Mouse (Mus musculus) hindbrain, postnatal 0 days (tissue): ENCODE measurements around the gene Mob4. TPM values are rescaled to one million over a fixed set of nuclear protein-coding genes. Genes with fewer than 3 reads are reported as not detected.
"Not testable (repeated sequence)": the region's sequence is repeated elsewhere in the genome, so short reads cannot be mapped to it uniquely, and the experiment has no call there.

Experiments
- ATAC-seq: fragments of 200-750 bp; cut with Nextera tagmentation; 2 replicates; pipeline ENCODE4 v1.8.0; 2017; ENCODE audit warnings: mild to moderate bottlenecking, moderate TSS enrichment, moderate library complexity
- DNase-seq: peaks from one replicate; pipeline ENCODE4 v3.0.0-alpha.2; 2015; ENCODE audit warnings: low spot score
- H3K27ac ChIP-seq: fragments of 300-500 bp; sonication (generic); 2 replicates; pipeline ENCODE4 v1.5.1; 2014; ENCODE audit warnings: mild to moderate bottlenecking
- H3K27me3 ChIP-seq: fragments of 300-500 bp; sonication (generic); 2 replicates; pipeline ENCODE4 v1.6.1; 2014; ENCODE audit warnings: low read length, mixed read lengths; ENCODE audit not compliant: insufficient read depth
- H3K36me3 ChIP-seq: fragments of 300-500 bp; sonication (generic); 2 replicates; pipeline ENCODE4 v1.6.1; 2014; ENCODE audit warnings: low read length, mixed read lengths; ENCODE audit not compliant: insufficient read depth
- H3K4me1 ChIP-seq: fragments of 300-500 bp; sonication (generic); 2 replicates; pipeline ENCODE4 v1.6.1; 2014; ENCODE audit warnings: antibody characterized with exemption, low read length, mixed read lengths; ENCODE audit not compliant: insufficient read depth
- H3K4me2 ChIP-seq: fragments of 300-500 bp; sonication (generic); 2 replicates; pipeline ENCODE4 v1.6.1; 2014; ENCODE audit warnings: low read depth, mild to moderate bottlenecking, low read length, moderate library complexity, mixed read lengths
- H3K4me3 ChIP-seq: fragments of 300-500 bp; sonication (generic); 2 replicates; pipeline ENCODE4 v1.5.1; 2014; ENCODE audit warnings: low read length
- H3K9ac ChIP-seq: fragments of 300-500 bp; sonication (generic); replicated peaks from 2 replicates; pipeline ENCODE4 v1.6.1; 2014; ENCODE audit warnings: mild to moderate bottlenecking, low read length, moderate library complexity, mixed read lengths
- H3K9me3 ChIP-seq: fragments of 300-500 bp; sonication (generic); 2 replicates; pipeline ENCODE4 v1.6.1; 2016; ENCODE audit warnings: low read length, mixed read lengths
- CTCF ChIP-seq: IDR thresholded peaks from 2 replicates; pipeline ENCODE4 v1.5.1; 2016; ENCODE audit warnings: antibody characterized with exemption, control low read depth, low read depth
- WGBS: fragments of 180-500 bp; shearing (Covaris S2); extraction: QIAGEN DNeasy Blood & Tissue Kit; methylation state at CpG from one replicate; pipeline ENCODE4 v1.1.7; 2014; 5-methylcytosine and 5-hydroxymethylcytosine counted together
- polyA plus RNA-seq: library from polyadenylated mRNA; unstranded; fragments of >200 nt; fragmentation: Nextera tagmentation; extraction: Ambion mirVana; gene quantifications from 2 replicates; pipeline ENCODE4 v1.2.1, GENCODE M21; 2015
- total RNA-seq: library from RNA; depleted of rRNA; stranded (reverse); fragments of >200 nt; gene quantifications from 2 replicates; pipeline ENCODE4 v1.2.3, GENCODE M21; 2014

The Mob4 gene
- total and polyA plus RNA-seq, 2 experiments from 2014 or later, result 53.6 to 146 TPM

GRCm38 (mm10) chr1:55108473-55108872, 22.6 kb upstream of the Mob4 start:
- DNase-seq (no peak), ATAC-seq (no peak)
- 34% methylated on average over 2 of the region's 2 CpGs for WGBS
- H3K36me3 ChIP-seq, result no peaks in the 10 kb centered on the region
- no peak overlapping the region for H3K27ac ChIP-seq
- H3K9me3 ChIP-seq, result no peaks in the 10 kb centered on the region
- H3K4me2 ChIP-seq, result no peak overlapping the region
- no peaks in the 10 kb centered on the region for H3K4me1 ChIP-seq
- H3K27me3 ChIP-seq, result no peaks in the 10 kb centered on the region
- H3K4me3 ChIP-seq, result no peak overlapping the region
- TF ChIP-seq CTCF, result no peak
- H3K9ac ChIP-seq, result no peak overlapping the region

GRCm38 (mm10) chr1:55109066-55109766, 21.8 kb upstream of the Mob4 start:
- Histone ChIP-seq H3K9ac (no peak overlapping the region), H3K27ac (no peak overlapping the region), H3K4me1 (no peaks in the 10 kb centered on the region), H3K27me3 (no peaks in the 10 kb centered on the region), H3K36me3 (no peaks in the 10 kb centered on the region), H3K4me3 (no peak overlapping the region), H3K4me2 (no peak overlapping the region), H3K9me3 (no peaks in the 10 kb centered on the region)
- 92% methylated on average over 4 of the region's 4 CpGs for WGBS
- ATAC-seq (no peak), DNase-seq (no peak)
- TF ChIP-seq CTCF, result no peak

- TF ChIP-seq CTCF, result no peak
- H3K4me3 ChIP-seq, result no peak overlapping the region
- no peaks in the 10 kb centered on the region for H3K4me1 ChIP-seq
- DNase-seq (no peak), ATAC-seq (no peak)
- H3K9me3 ChIP-seq, result no peaks in the 10 kb centered on the region
- 85% methylated on average over 5 of the region's 5 CpGs for WGBS
- no peaks in the 10 kb centered on the region for H3K36me3 ChIP-seq
- H3K9ac ChIP-seq, result no peak overlapping the region
- H3K27ac ChIP-seq, result no peak overlapping the region
- H3K27me3 ChIP-seq, result no peaks in the 10 kb centered on the region
- H3K4me2 ChIP-seq, result no peak overlapping the region
Observed at GRCm38 (mm10) chr1:55123046-55123445, 8.0 kb upstream of the Mob4 start.

- H3K27me3 ChIP-seq, result no peaks in the 10 kb centered on the region
- H3K4me2 ChIP-seq, result no peak overlapping the region
- H3K9me3 ChIP-seq, result no peaks in the 10 kb centered on the region
- no peak for TF ChIP-seq CTCF
- H3K4me3 ChIP-seq, result no peak overlapping the region
- H3K36me3 ChIP-seq, result no peaks in the 10 kb centered on the region
- 96% methylated on average over 2 of the region's 2 CpGs for WGBS
- ATAC-seq, result no peak
- H3K27ac ChIP-seq, result no peak overlapping the region
- H3K9ac ChIP-seq, result no peak overlapping the region
- no peak for DNase-seq
- no peaks in the 10 kb centered on the region for H3K4me1 ChIP-seq
Observed at GRCm38 (mm10) chr1:55123561-55123960, 7.5 kb upstream of the Mob4 start.

GRCm38 (mm10) chr1:55124136-55124535, 6.9 kb upstream of the Mob4 start:
- not testable (repeated sequence) for H3K36me3 ChIP-seq, ATAC-seq, H3K9me3 ChIP-seq, H3K4me3 ChIP-seq, H3K4me2 ChIP-seq, H3K4me1 ChIP-seq, H3K27ac ChIP-seq, H3K9ac ChIP-seq, H3K27me3 ChIP-seq, DNase-seq
- WGBS, result 99% methylated on average over 2 of the region's 2 CpGs

- Histone ChIP-seq H3K4me1 (peaks cover 3% of the 10 kb centered on the region; the same call in 1 of the 2 replicates), H3K4me2 (no peak overlapping the region), H3K9ac (no peak overlapping the region), H3K4me3 (no peak overlapping the region), H3K36me3 (no peaks in the 10 kb centered on the region), H3K27ac (no peak overlapping the region), H3K27me3 (no peaks in the 10 kb centered on the region), H3K9me3 (no peaks in the 10 kb centered on the region)
- no peak for ATAC-seq
- TF ChIP-seq CTCF, result no peak
- DNase-seq, result no peak
- 94% methylated on average over 5 of the region's 5 CpGs for WGBS
Observed at GRCm38 (mm10) chr1:55129716-55130115, 1.3 kb upstream of the Mob4 start.

- Histone ChIP-seq H3K4me1 (peaks cover 3% of the 10 kb centered on the region; the same call in 1 of the 2 replicates), H3K27ac (peak overlapping the region; percentile 99), H3K9ac (peak overlapping the region; percentile 100), H3K4me3 (peak overlapping the region; percentile 89), H3K36me3 (no peaks in the 10 kb centered on the region), H3K9me3 (no peaks in the 10 kb centered on the region), H3K27me3 (no peaks in the 10 kb centered on the region), H3K4me2 (peak overlapping the region; percentile 66)
- WGBS, result 64% methylated on average over 10 of the region's 10 CpGs
- ATAC-seq (no peak; the same call in 1 of the 2 replicates), DNase-seq (no peak)
- TF ChIP-seq CTCF, result no peak
Observed at GRCm38 (mm10) chr1:55130190-55130916, 678 bp upstream of the Mob4 start.
